Mouse (Mus musculus): Measurements from ENCODE around the gene Oas2.

Oas2 gene

GRCm38 (mm10) chr5:120732740-120733139 is 16.9 kb downstream of the Oas2 start:
- no peak for DNase-seq (ENCODE audit: low spot score in 2 of 2)

- DNase-seq (ENCODE audit: low spot score in 2 of 2): no peak
These were observed 20.3 kb downstream of the Oas2 start for GRCm38 (mm10) chr5:120729319-120729718.

GRCm38 (mm10) chr5:120725811-120726455 is 23.7 kb downstream of the Oas2 start:
- no peak for DNase-seq (ENCODE audit: low spot score in 2 of 2)

- no peak for DNase-seq (ENCODE audit: low spot score in 2 of 2)
These were observed 28.6 kb downstream of the Oas2 start for GRCm38 (mm10) chr5:120721005-120721404.

DNA sequence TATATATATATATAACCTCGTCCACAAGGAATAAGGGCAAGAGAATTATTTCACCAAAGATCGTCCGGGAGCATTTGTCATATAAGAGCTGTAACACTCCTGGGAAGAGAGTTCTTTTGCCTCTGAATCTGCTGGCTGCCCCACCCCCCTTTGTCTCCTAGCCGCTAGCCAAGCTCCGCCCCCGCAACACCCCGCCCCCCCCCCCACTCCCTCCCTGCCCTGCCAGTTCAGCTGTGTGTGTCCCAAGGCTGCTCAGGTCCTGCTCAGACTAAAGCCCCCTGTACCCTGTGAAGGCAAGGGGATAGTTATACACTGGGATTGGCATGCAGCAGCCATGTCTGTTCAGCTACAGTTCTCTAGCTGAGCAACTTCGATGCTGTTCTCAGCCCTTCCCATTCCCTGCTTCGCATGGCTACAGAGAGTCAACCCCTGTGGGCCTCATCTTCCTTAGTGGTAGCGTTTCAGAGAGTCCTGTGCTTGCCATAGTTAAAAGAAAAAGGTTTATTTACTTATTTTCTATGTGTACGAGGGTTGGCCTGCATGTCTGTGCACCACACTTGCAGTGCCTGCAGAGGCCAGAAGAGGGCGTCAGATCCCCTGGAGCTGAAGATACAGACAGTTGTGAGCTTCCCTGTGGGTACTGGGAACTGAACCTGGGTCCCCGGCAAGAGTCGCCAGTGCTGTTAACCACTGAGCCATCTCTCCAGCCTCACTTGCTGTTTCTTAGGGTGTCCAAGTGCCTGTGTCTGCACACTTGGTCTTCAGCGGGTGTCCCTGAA is 30.9 kb downstream of the Oas2 start:
- no peak for DNase-seq (ENCODE audit: low spot score in 2 of 2)

GRCm38 (mm10) chr5:120717136-120717535 is 32.5 kb downstream of the Oas2 start:
- no peak for DNase-seq (ENCODE audit: low spot score in 2 of 2)

DNA sequence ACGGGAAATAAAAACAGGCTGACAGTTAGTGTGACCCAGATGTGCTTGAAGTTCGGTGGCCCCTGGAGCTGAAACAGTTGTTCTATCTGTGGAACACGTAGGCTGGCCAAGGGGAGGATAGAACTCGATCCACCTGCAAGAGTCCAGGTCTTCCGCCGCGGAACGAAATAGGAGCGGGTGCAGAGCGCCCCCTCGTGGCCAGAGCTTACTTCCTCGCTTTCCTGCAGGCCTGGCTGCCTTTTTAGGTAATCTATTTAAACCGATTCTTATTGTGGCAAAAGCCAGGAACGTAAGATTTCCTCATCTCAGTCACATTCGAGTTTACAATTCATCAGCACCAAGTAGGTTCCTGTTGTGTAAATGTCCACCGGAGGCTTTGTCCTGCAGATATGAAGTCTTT is 35.3 kb downstream of the Oas2 start:
- peak; percentile 54 to 85 for DNase-seq (ENCODE audit: low spot score in 2 of 2)

DNA sequence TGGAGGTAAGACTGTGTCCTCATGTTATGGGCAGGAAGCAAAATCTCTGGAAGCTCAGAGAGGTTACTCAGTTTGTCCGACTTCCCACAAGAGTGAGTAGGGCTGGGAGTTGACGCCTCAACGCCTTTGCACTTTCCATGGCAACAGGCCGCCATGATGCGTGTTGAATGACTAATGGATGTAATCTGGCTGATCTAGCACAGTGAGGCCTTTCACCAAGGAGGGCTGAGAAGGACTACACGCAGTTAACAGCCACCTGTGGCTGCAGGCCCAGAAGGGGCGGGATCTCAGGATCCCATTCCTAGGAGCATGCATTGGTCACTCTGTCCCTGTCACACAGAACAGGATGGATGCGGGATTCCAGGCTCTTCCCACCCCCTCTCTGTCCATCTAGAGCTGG is 36.9 kb downstream of the Oas2 start:
- no peak for DNase-seq (ENCODE audit: low spot score in 2 of 2)

DNA sequence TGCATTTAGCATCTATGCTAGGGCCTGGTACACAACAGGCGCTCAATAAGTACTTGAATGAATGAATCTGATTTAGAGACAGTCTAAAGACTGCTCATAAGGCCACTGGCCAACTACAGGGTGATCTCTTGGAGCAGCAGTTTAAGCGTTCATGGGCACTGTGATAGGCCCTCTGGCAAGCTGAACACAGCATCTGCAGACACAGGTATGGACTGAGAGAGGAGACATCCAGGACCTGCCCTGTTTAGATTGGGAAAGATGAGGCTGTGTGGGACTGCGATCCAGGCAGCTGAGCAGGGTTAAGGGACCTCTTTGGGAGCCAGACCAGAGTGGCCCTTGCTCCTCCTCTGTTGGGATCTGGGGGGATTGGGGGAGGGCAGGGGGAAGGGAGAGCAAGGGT is 37.8 kb downstream of the Oas2 start, which contains the start of gene Dtx1:
Dtx1 (minus strand) TSS at position 101 of the 400 bp plus-strand sequence.
- no peak for DNase-seq (ENCODE audit: low spot score in 2 of 2)

DNA sequence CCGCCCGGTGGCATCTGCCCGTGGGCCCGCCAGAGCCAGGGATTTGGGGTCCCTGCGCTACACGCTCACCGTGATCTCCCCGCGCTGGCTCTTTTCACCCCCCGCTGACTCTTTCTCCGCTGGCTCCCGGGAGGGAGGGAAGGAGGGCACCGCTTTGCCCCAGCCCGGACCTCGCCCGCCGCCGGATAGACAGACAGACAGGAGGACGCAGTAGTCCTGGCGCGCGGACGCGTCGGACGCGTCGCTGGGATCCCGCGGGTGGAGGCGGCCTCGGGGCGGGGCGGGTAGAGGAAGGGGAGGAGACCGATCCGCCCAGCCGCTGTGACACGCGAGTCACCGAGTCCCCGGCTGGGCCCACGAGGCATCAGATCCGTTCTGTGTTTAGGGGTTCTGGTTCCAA is 38.2 kb downstream of the Oas2 start:
- peak in 1 of 2 experiments; percentile 72 for DNase-seq (ENCODE audit: low spot score in 2 of 2)

- no peak for DNase-seq (ENCODE audit: low spot score in 2 of 2)
These were observed 38.8 kb downstream of the Oas2 start for GRCm38 (mm10) chr5:120710826-120711248.

- DNase-seq (ENCODE audit: low spot score in 2 of 2): no peak
These were observed 39.4 kb downstream of the Oas2 start for GRCm38 (mm10) chr5:120710161-120710825.

DNA sequence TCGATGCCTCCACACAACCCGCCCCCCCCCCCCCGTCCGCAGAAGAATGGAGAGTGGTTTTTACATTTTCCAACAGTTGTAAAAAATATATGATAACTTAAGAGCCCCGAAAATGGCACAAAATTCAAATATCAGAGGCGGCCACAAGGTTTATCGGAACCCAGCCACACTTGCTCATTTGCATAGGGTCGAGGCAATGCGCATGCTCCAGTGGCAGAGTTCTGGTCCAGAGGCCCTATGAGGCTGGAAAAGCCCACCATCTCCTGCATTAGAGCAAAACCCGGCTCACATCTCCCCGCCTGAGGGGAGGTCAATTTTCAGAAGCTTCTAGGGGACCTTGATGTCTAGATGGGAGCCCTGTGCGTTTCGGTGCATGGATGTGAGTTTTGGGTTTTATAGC is 42.7 kb downstream of the Oas2 start:
- DNase-seq (ENCODE audit: low spot score in 2 of 2): no peak

GRCm38 (mm10) chr5:120706541-120706940 is 43.1 kb downstream of the Oas2 start:
- peak in 1 of 2 experiments; percentile 37 for DNase-seq (ENCODE audit: low spot score in 2 of 2)

- DNase-seq (ENCODE audit: low spot score in 2 of 2): peak in 1 of 2 experiments; percentile 56
These were observed 45.2 kb downstream of the Oas2 start for GRCm38 (mm10) chr5:120704421-120704820.

DNA sequence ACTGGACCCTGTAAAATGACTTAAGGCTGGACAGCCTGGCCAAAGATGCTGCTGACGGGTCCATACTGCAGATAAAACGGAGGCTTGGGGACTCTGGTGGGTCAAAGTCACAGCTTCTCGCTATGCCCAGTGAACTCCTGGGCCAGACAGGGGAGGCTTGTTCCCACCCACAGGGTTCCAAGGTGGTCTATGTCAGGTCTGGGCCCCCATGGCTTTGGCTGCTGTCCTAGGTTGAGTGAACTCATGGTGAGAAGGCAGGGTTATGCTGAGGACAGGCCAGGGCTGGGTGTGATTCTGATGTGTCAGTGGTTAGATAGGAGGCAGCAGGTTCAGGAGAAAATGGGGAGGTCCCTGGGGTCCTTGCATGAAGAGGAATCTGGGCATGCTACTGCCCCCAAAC is 46.0 kb downstream of the Oas2 start:
- DNase-seq (ENCODE audit: low spot score in 2 of 2): no peak

DNA sequence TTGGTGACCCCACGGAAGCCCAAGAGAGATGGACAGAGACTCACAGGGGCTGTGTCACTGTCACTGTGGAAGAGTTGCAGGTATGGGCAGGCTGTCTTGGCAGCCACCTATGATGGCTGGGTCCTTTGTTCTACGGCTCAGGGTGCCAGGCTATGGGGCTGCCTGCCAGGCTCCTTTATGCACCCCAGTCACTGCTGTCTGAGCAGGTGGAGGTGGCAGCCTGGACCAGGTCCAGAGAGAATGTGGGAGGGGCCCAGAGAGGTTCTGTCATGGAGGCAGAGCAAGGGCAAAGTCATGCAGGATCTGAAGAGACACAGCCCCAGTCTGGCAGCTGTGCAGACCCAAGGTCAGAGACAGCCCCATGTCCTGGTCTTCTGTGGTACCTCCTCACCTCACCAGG is 46.7 kb downstream of the Oas2 start:
- no peak for DNase-seq (ENCODE audit: low spot score in 2 of 2)

GRCm38 (mm10) chr5:120702421-120702820 is 47.2 kb downstream of the Oas2 start:
- no peak for DNase-seq (ENCODE audit: low spot score in 2 of 2)

GRCm38 (mm10) chr5:120700996-120701790 is 48.5 kb downstream of the Oas2 start:
- no peak for DNase-seq (ENCODE audit: low spot score in 2 of 2)

- DNase-seq (ENCODE audit: low spot score in 2 of 2): no peak
These were observed 50.8 kb downstream of the Oas2 start for GRCm38 (mm10) chr5:120698801-120699391.

DNA sequence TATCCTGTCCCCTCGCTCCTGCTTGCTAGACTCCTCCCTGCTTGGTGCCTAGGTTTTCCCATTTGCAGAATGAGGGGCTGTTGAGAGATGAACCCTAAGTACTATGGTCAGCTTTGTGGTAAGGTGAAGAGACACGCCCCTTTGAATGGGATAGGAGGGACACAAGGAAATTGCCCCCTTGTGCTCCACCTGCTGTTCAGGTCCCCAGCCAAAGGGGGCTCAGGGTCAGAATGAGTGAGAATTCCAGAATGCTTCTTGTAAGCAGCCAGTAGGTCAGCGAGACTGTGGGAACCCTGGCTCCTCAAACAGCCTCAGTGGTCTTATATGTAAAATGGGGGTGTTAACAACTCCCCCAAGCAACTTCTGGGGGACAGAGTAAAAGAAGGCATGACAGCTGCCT is 51.5 kb downstream of the Oas2 start:
- no peak for DNase-seq (ENCODE audit: low spot score in 2 of 2)
